Mouse (Mus musculus) hindbrain, embryonic 16.5 days (tissue): ENCODE data around the gene Ints14. TPM values are rescaled to one million over a fixed set of nuclear protein-coding genes. Genes with fewer than 3 reads are reported as not detected.
"Not testable (repeated sequence)": the region's sequence is repeated elsewhere in the genome, so short reads cannot be mapped to it uniquely, and the experiment has no call there.

ENCODE experiments used
- ATAC-seq: fragments of 200-750 bp; cut with Nextera tagmentation; 2 replicates; pipeline ENCODE4 v1.8.0; 2017; ENCODE audit warnings: moderate TSS enrichment, moderate library complexity
- H3K27ac ChIP-seq: fragments of 300-500 bp; sonication (generic); 2 replicates; pipeline ENCODE4 v1.5.1; 2014; ENCODE audit warnings: low read depth, mild to moderate bottlenecking, control low read depth, low read length, moderate library complexity
- H3K27me3 ChIP-seq: fragments of 300-500 bp; sonication (generic); replicated peaks from 2 replicates; pipeline ENCODE4 v1.6.1; 2014; ENCODE audit warnings: low read length; ENCODE audit not compliant: control insufficient read depth, insufficient read depth
- H3K36me3 ChIP-seq: fragments of 300-500 bp; sonication (generic); 2 replicates; pipeline ENCODE4 v1.6.1; 2014; ENCODE audit warnings: mild to moderate bottlenecking, low read length, moderate library complexity, mixed read lengths; ENCODE audit not compliant: control insufficient read depth, insufficient read depth
- H3K4me1 ChIP-seq: fragments of 300-500 bp; sonication (generic); 2 replicates; pipeline ENCODE4 v1.6.1; 2014; ENCODE audit warnings: low read depth, low read length; ENCODE audit not compliant: control insufficient read depth, insufficient read depth
- H3K4me2 ChIP-seq: fragments of 300-500 bp; sonication (generic); 2 replicates; pipeline ENCODE4 v1.6.1; 2014; ENCODE audit warnings: mild to moderate bottlenecking, low read length, control low read depth, moderate library complexity
- H3K4me3 ChIP-seq: fragments of 300-500 bp; sonication (generic); 2 replicates; pipeline ENCODE4 v1.5.1; 2014; ENCODE audit warnings: mild to moderate bottlenecking, low read length, control low read depth, moderate library complexity
- H3K9ac ChIP-seq: fragments of 300-500 bp; sonication (generic); 2 replicates; pipeline ENCODE4 v1.6.1; 2014; ENCODE audit warnings: low read depth, mild to moderate bottlenecking, control low read depth, low read length, moderate library complexity
- H3K9me3 ChIP-seq: fragments of 300-500 bp; sonication (generic); 2 replicates; pipeline ENCODE4 v1.6.1; 2014; ENCODE audit warnings: mild to moderate bottlenecking, low read length, moderate library complexity; ENCODE audit not compliant: control insufficient read depth
- WGBS: fragments of 180-500 bp; shearing (Covaris S2); extraction: QIAGEN DNeasy Blood & Tissue Kit; methylation state at CpG from one replicate; pipeline ENCODE4 v1.1.7; 2014; 5-methylcytosine and 5-hydroxymethylcytosine counted together
- polyA plus RNA-seq: library from polyadenylated mRNA; unstranded; fragments of >200 nt; fragmentation: Nextera tagmentation; extraction: Ambion mirVana; gene quantifications from 2 replicates; pipeline ENCODE4 v1.2.1, GENCODE M21; 2015

The Ints14 gene
- polyA plus RNA-seq, 1 experiment from 2014 or later, result 32.1 TPM

DNA sequence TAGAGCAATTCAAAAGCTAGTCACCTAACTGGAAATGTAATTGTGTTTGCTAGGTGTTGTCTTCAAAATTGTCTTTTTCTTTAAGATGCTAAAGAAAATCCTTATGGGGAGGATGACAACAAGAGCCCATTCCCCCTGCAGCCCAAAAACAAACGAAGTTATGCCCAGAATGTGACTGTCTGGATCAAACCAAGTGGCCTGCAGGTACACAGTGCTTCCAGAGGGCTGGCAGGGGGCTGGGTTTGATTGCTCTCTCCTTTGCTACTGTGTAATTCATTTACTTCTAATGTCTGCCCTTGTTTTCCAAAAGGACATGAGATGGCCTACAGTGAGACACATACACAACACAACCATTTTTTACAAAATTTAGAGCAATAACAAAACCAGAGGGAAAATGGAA lies 21.2 kb downstream of the Ints14 start:
- ATAC-seq, result no peak
- H3K4me3 ChIP-seq, result no peak overlapping the region
- peaks cover 46% of the 10 kb centered on the region for H3K36me3 ChIP-seq
- no peaks in the 10 kb centered on the region for H3K27me3 ChIP-seq
- WGBS, result 78% methylated on average over 1 of the region's 1 CpGs
- no peak overlapping the region for H3K9ac ChIP-seq
- H3K9me3 ChIP-seq, result no peaks in the 10 kb centered on the region
- H3K4me2 ChIP-seq, result no peak overlapping the region
- H3K4me1 ChIP-seq, result no peaks in the 10 kb centered on the region
- H3K27ac ChIP-seq, result no peak overlapping the region

DNA sequence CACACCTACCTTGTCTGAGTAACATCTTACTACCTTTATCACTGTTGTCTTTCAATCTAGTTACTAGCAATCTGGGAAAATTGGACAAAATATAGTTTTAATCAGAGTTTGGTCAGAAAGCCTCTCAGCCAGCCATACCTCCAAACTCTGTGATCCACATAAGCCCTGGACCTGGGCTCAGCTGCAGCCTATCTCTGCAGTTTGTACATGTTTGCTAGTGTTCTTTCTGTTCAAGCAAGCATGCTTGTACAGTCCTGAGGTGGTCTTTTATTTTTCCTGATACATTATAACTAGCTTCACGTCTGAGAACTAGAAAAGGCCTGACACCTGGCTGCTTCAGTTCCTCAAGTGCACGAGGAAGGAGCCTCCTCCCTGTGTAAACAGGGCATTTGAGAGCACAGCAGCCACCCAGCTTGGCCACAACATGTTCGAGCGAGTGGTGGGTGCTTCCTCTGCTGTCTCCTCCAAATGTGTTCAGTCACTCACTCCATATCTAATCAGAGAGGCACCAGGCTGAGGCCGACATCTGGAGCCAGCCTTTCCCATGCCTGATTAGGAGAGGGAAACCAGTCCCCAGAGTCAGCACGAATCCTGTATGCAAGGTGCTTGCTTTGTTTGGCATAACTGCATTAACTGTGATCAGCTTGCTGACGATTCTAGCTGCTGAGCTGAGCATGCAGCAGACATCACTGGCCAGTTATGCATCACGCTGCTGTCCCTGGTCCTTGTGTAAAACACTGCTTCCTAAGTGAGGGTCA lies 24.5 kb downstream of the Ints14 start:
- no peak for ATAC-seq
- peaks cover 43% of the 10 kb centered on the region for H3K36me3 ChIP-seq
- H3K27ac ChIP-seq, result no peak overlapping the region

DNA sequence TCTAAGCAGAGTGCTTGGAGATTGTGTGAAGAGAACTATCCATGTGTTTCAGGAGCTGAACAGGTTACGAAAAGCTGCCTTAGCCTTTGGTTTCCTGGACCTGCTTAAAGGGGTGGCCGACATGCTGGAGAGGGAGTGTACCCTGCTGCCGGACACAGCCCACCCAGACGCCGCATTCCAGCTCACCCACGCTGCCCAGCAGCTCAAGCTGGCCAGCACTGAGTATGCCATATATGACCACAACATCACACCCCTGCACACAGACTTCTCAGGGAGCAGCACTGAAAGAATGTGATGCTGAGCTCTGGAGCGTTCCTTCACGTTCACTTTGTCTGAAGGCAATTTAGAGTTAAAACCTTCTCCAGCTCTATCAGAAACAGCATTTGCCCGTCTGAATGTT lies 25.1 kb downstream of the Ints14 start:
- H3K36me3 ChIP-seq, result peaks cover 41% of the 10 kb centered on the region
- H3K4me3 ChIP-seq, result no peak overlapping the region
- 84% methylated on average over 9 of the region's 9 CpGs for WGBS
- no peaks in the 10 kb centered on the region for H3K4me1 ChIP-seq
- H3K9me3 ChIP-seq, result no peaks in the 10 kb centered on the region
- no peak overlapping the region for H3K9ac ChIP-seq
- no peak overlapping the region for H3K4me2 ChIP-seq
- no peak overlapping the region for H3K27ac ChIP-seq
- no peak for ATAC-seq
- H3K27me3 ChIP-seq, result no peaks in the 10 kb centered on the region

More for the DNA sequence above, 24.5 kb downstream of the Ints14 start:
- H3K9me3 ChIP-seq, result no peaks in the 10 kb centered on the region
- H3K27me3 ChIP-seq, result no peaks in the 10 kb centered on the region
- 83% methylated on average over 8 of the region's 8 CpGs for WGBS
- H3K4me2 ChIP-seq, result no peak overlapping the region
- no peak overlapping the region for H3K9ac ChIP-seq
- H3K4me3 ChIP-seq, result no peak overlapping the region
- H3K4me1 ChIP-seq, result no peaks in the 10 kb centered on the region

DNA sequence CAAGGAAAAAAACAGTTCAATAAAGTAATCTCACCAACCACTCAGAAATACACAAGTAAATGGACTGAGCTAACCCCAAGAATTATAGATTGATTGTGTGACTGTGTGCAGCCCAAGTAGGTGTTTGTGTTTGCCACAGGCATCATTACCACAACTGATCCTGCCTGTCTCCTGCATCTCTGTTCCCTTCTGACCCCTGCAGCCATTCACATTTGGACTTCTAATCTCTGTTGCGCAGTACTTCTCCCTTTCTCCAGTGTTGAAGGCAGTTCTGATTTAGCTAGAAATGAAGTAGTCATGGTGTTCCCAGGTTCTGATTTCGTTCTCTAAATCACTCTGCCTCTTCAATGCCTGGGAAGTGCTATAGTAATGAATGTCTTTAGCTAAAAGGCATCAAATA lies 26.9 kb downstream of the Ints14 start:
- no peak for ATAC-seq
- 90% methylated on average over 2 of the region's 2 CpGs for WGBS
- H3K27ac ChIP-seq, result no peak overlapping the region

DNA sequence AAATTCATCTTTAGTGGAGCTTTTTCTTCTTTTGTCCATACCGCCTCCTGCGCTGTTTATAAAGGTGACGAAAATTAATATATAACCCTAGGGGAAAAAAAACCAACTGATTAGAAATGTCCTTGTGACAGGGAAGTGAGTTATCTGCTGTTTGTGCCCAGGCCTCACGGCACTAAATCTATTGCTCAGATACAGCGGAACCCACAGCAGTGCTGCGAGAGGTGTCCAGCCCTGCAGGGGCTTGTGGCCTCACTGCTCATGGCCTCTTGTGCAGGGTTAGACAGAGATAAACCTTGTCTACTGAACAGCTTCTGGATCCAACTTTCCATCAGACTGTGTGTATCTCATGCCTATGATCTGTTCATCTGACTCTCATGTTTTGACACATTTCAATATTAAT lies 27.7 kb downstream of the Ints14 start:
- H3K4me1 ChIP-seq, result no peaks in the 10 kb centered on the region
- ATAC-seq, result no peak
- H3K36me3 ChIP-seq, result peaks cover 35% of the 10 kb centered on the region
- no peaks in the 10 kb centered on the region for H3K9me3 ChIP-seq
- no peak overlapping the region for H3K4me2 ChIP-seq
- no peak overlapping the region for H3K4me3 ChIP-seq
- H3K27me3 ChIP-seq, result no peaks in the 10 kb centered on the region
- no peak overlapping the region for H3K27ac ChIP-seq
- no peak overlapping the region for H3K9ac ChIP-seq
- WGBS, result 91% methylated on average over 6 of the region's 6 CpGs

More for the DNA sequence above, 26.9 kb downstream of the Ints14 start:
- H3K36me3 ChIP-seq, result peaks cover 38% of the 10 kb centered on the region
- no peak overlapping the region for H3K4me3 ChIP-seq
- H3K4me1 ChIP-seq, result no peaks in the 10 kb centered on the region
- H3K9me3 ChIP-seq, result no peaks in the 10 kb centered on the region
- no peaks in the 10 kb centered on the region for H3K27me3 ChIP-seq
- H3K4me2 ChIP-seq, result no peak overlapping the region
- H3K9ac ChIP-seq, result no peak overlapping the region

DNA sequence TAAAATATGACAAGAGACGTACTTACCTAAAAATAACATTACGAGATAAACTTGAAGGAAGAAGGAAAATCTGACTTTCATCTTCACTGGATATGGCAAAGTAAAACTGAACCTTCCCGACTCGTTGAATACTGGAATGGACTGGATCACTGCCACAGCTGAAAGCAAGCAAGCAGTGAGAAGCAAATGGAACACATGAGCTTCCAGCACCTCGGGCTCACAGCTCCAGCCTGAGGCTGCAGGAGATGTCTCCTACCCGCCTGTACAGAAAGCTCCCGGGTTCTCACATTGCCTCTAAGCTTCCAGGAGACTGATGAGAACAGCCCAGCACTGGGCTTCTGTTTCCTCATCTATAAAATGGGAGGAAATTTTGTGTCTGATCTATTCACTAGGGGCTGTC lies 29.6 kb downstream of the Ints14 start:
- no peak for ATAC-seq
- no peaks in the 10 kb centered on the region for H3K27me3 ChIP-seq
- H3K36me3 ChIP-seq, result peaks cover 38% of the 10 kb centered on the region

DNA sequence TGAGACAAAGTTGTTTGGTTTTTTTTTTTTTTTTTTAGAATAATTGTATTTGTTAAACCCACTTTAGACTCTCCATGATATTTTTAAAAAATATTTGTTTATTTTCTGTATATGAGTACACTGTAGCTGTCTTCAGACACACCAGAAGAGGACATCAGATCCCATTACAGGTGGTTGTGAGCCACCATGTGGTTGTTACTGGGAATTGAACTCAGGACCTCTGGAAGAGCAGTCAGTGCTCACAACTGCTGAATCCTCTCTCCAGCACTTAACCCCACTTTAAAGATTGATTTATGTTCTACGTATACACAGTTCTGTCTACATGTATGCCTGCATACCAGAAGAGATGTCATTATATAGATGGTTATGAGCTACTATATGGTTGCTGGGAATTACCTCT lies 34.8 kb downstream of the Ints14 start:
- H3K27ac ChIP-seq, result not testable (repeated sequence)
- WGBS, result 97% methylated on average over 1 of the region's 1 CpGs

More for the DNA sequence above, 29.6 kb downstream of the Ints14 start:
- Histone ChIP-seq H3K4me3 (no peak overlapping the region), H3K4me1 (no peaks in the 10 kb centered on the region), H3K4me2 (no peak overlapping the region), H3K27ac (no peak overlapping the region), H3K9me3 (no peaks in the 10 kb centered on the region), H3K9ac (no peak overlapping the region)
- WGBS, result 92% methylated on average over 7 of the region's 7 CpGs

DNA sequence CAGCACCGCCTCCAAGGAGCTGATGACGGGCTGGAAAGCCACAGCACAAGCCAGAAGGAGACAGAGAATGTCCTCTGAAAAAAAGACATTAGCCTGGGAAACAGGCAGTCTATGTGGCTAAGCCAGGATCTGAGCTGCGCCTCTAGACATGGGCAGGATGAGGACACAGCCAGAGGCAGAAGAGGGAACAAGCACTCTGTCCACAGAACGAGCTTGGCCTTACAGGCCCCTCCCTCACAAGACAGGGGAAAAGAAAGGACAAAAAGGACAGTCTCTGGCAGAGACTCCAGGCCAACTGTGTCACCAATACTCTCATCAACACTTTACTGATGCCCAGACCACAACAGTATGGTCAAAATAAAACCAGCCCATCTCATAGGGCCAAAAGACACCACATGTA lies 40.8 kb downstream of the Ints14 start:
- WGBS, result 58% methylated on average over 4 of the region's 4 CpGs
- no peak for ATAC-seq
- H3K4me2 ChIP-seq, result no peak overlapping the region
- peaks cover 48% of the 10 kb centered on the region for H3K36me3 ChIP-seq
- no peak overlapping the region for H3K9ac ChIP-seq
- no peak overlapping the region for H3K27ac ChIP-seq
- no peak overlapping the region for H3K4me3 ChIP-seq
- H3K9me3 ChIP-seq, result no peaks in the 10 kb centered on the region
- H3K27me3 ChIP-seq, result no peaks in the 10 kb centered on the region
- H3K4me1 ChIP-seq, result no peaks in the 10 kb centered on the region

More for the DNA sequence above, 34.8 kb downstream of the Ints14 start:
- not testable (repeated sequence) for H3K4me3 ChIP-seq, H3K9me3 ChIP-seq, ATAC-seq, H3K27me3 ChIP-seq, H3K9ac ChIP-seq, H3K4me2 ChIP-seq, H3K4me1 ChIP-seq
- peaks cover 30% of the 10 kb centered on the region for H3K36me3 ChIP-seq

DNA sequence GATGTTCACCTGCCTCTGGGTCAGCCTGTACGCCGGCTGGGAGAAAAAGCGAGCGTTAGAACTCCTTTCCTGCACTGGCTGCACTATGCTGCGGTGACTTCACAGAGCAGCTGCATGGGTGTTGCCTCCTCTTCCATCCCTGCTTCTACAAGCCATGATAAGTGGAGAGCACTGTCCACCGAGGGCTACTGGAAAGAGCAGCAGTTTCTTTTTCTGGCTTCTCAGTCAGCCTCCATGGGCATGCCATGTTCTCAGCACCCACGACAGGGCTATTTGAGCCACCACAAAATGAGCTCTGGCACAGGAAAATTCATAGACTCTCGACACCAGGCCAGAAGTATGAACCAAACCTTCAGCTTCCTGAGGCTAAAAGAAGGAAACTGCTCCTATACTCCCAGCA lies 45.0 kb downstream of the Ints14 start:
- no peak overlapping the region for H3K4me2 ChIP-seq
- 96% methylated on average over 8 of the region's 8 CpGs for WGBS
- no peaks in the 10 kb centered on the region for H3K27me3 ChIP-seq
- no peak overlapping the region for H3K27ac ChIP-seq
- ATAC-seq, result no peak
- H3K9ac ChIP-seq, result no peak overlapping the region
- H3K9me3 ChIP-seq, result no peaks in the 10 kb centered on the region
- no peaks in the 10 kb centered on the region for H3K4me1 ChIP-seq
- no peak overlapping the region for H3K4me3 ChIP-seq
- H3K36me3 ChIP-seq, result peaks cover 34% of the 10 kb centered on the region
